Mouse (Mus musculus) CH12.LX (cell line): ENCODE measurements around the gene Mthfs. TPM values are rescaled to one million over a fixed set of nuclear protein-coding genes. Genes with fewer than 3 reads are reported as not detected.
"Not testable (repeated sequence)": the region's sequence is repeated elsewhere in the genome, so short reads cannot be mapped to it uniquely, and the experiment has no call there.

Experiments
- DNase-seq: peaks from one replicate; pipeline ENCODE4 v3.0.0-alpha.2; 2013; ENCODE audit errors: extremely low read depth
- H3K27ac ChIP-seq: 2 replicates; pipeline ENCODE4 v1.5.1; 2012; ENCODE audit warnings: low read depth, mild to moderate bottlenecking, control low read depth, moderate library complexity; ENCODE audit not compliant: insufficient read depth
- H3K27me3 ChIP-seq: replicated peaks from 2 replicates; pipeline ENCODE3; 2012; ENCODE audit warnings: inconsistent platforms
- H3K36me3 ChIP-seq, 2 experiments: replicated peaks in 1 of 2; 2 replicates each; pipeline versions ENCODE3 to v1.6.1; 2012; ENCODE audit warnings: inconsistent platforms in 1 of 2, low read length in 1 of 2, mild to moderate bottlenecking in 1 of 2, mixed read lengths in 1 of 2, moderate library complexity in 1 of 2; ENCODE audit not compliant: control insufficient read depth in 1 of 2, insufficient read depth in 1 of 2
- H3K4me1 ChIP-seq, 2 experiments: 2 replicates each; pipeline ENCODE4 v1.6.1; 2012; ENCODE audit warnings: inconsistent platforms in 1 of 2, moderate library complexity in 1 of 2; ENCODE audit not compliant: insufficient read depth in 2 of 2, control insufficient read depth in 1 of 2
- H3K4me2 ChIP-seq: 2 replicates; pipeline ENCODE4 v1.6.1; 2012; ENCODE audit warnings: low read depth, mild to moderate bottlenecking, control low read depth; ENCODE audit not compliant: poor library complexity, insufficient read depth, severe bottlenecking
- H3K4me3 ChIP-seq, 3 experiments: fragments of 150-350 bp in 1 of 3; sonication (generic) in 1 of 3; replicated peaks in 1 of 3; 2 replicates each; pipeline versions ENCODE3 to v1.5.1; 2011 to 2012; ENCODE audit warnings: low read depth in 2 of 3, low read length in 2 of 3, mild to moderate bottlenecking in 2 of 3, moderate library complexity in 2 of 3, control low read depth in 1 of 3, improper control_type of control experiment in 1 of 3, inconsistent platforms in 1 of 3, mixed read lengths in 1 of 3; ENCODE audit not compliant: poor library complexity in 1 of 3
- H3K79me2 ChIP-seq: replicated peaks from 2 replicates; pipeline ENCODE4 v1.6.1; 2012; ENCODE audit warnings: mild to moderate bottlenecking, moderate library complexity; ENCODE audit not compliant: control insufficient read depth, poor library complexity, insufficient read depth, severe bottlenecking; ENCODE audit errors: extremely low read depth
- H3K9ac ChIP-seq: 2 replicates; pipeline ENCODE4 v1.6.1; 2012; ENCODE audit warnings: low read depth, mild to moderate bottlenecking, control low read depth, moderate library complexity; ENCODE audit not compliant: insufficient read depth
- H3K9me3 ChIP-seq: replicated peaks from 2 replicates; pipeline ENCODE3; 2012; ENCODE audit warnings: low read length, inconsistent platforms, mixed read lengths
- CHD1 ChIP-seq: IDR thresholded peaks from 2 replicates; pipeline ENCODE4 v1.6.1; 2012; ENCODE audit warnings: low read depth, low read length, improper control_type of control experiment, inconsistent platforms
- CTCF ChIP-seq, 2 experiments: IDR thresholded peaks in 1 of 2; conservative IDR thresholded peaks in 1 of 2; 2 replicates each; pipeline ENCODE4 v1.5.1; 2011 to 2012; ENCODE audit warnings: low read depth in 2 of 2, low read length in 2 of 2, improper control_type of control experiment in 1 of 2, inconsistent platforms in 1 of 2, mild to moderate bottlenecking in 1 of 2, moderate library complexity in 1 of 2
- RAD21 ChIP-seq: IDR thresholded peaks from 2 replicates; pipeline ENCODE4 v1.6.1; 2011; ENCODE audit warnings: low read depth, mild to moderate bottlenecking, low read length, improper control_type of control experiment, moderate library complexity
- SMC3 ChIP-seq: IDR thresholded peaks from 2 replicates; pipeline ENCODE4 v1.6.1; 2011; ENCODE audit warnings: low read depth, low read length, improper control_type of control experiment
- dilution Hi-C: fragments of 300-500 bp; cut with MboI; formaldehyde crosslinking; loops from 2 replicates; pipeline ENCODE4 v1.14.3; 2020; ENCODE audit warnings: low sequenced_read_pairs; ENCODE audit not compliant: extremely low pct_unique_long_range_greater_than_20kb, extremely low pct_ligation_motif_present
- in situ Hi-C: fragments of 300-500 bp; cut with MboI; formaldehyde crosslinking; loops from 3 replicates; pipeline ENCODE4 v1.14.3; 2019; ENCODE audit warnings: low sequenced_read_pairs, low pct_ligation_motif_present, low pct_unique_long_range_greater_than_20kb, mixed read lengths
- polyA plus RNA-seq: library from polyadenylated mRNA; unstranded; fragments of >175 nt; gene quantifications from 2 replicates; pipeline ENCODE4 v1.2.1, GENCODE M21; 2012; ENCODE audit warnings: low read depth; ENCODE audit not compliant: insufficient read length
- total RNA-seq, 2 experiments: library from RNA; depleted of rRNA; stranded (reverse); fragments of 300-350 nt in 1 of 2; fragments of >200 nt in 1 of 2; gene quantifications; 2 replicates each; pipeline ENCODE4 v1.2.3; 2012 to 2014

Mthfs gene
- total RNA-seq (2012; rRNA removed) (25.5 and 29.9 TPM in 2 replicates), total RNA-seq (2014; rRNA removed) (30.5 and 30.9 TPM in 2 replicates), polyA plus RNA-seq (48.9 and 52.0 TPM in 2 replicates)

GRCm38 (mm10) chr9:89210353-89211064, at the start of gene Mthfs:
Gene Mthfs (plus strand): TSS chr9:89210676.
- in situ Hi-C loops, dilution Hi-C loops, H3K9me3 ChIP-seq, DNase-seq, H3K27me3 ChIP-seq, H3K4me1 ChIP-seq: not testable (repeated sequence)
- H3K4me3 ChIP-seq, result peak within 1 kb of the TSS; percentile 40 to 62 (median 53)
- H3K27ac ChIP-seq, result peak within 1 kb of the TSS; percentile 94
- peak within 1 kb of the TSS; percentile 97 for H3K4me2 ChIP-seq
- peaks cover 18% of the 10 kb centered on the region for H3K79me2 ChIP-seq
- peak within 1 kb of the TSS; percentile 87 for H3K9ac ChIP-seq
- peaks cover 0 to 10% of the 10 kb centered on the region in 2 experiments for H3K36me3 ChIP-seq

- dilution Hi-C loops, DNase-seq, in situ Hi-C loops: not testable (repeated sequence)
Measured at GRCm38 (mm10) chr9:89172539-89172938, 37.9 kb upstream of the Mthfs start.

GRCm38 (mm10) chr9:89178833-89179232, 31.6 kb upstream of the Mthfs start:
- H3K27ac ChIP-seq, H3K9ac ChIP-seq, H3K27me3 ChIP-seq, H3K4me1 ChIP-seq, dilution Hi-C loops, in situ Hi-C loops, H3K36me3 ChIP-seq, H3K4me3 ChIP-seq, H3K4me2 ChIP-seq, H3K9me3 ChIP-seq, H3K79me2 ChIP-seq: not testable (repeated sequence)
- TF ChIP-seq CTCF (conservative IDR thresholded peaks at IDR 0.05 in 1 of 2, IDR thresholded peaks at IDR 0.05 in 1 of 2; ENCODE audit: low read depth in 2 of 2, low read length in 2 of 2) (peak in 1 of 2 experiments; percentile 52; a peak in 3 of 4 replicates), SMC3 (peak; percentile 49), RAD21 (peak; percentile 37)
- peak; percentile 55 for DNase-seq

More at GRCm38 (mm10) chr9:89172539-89172938, 37.9 kb upstream of the Mthfs start:
- not testable (repeated sequence) for H3K4me2 ChIP-seq, H3K79me2 ChIP-seq, H3K9me3 ChIP-seq, H3K4me3 ChIP-seq, H3K27me3 ChIP-seq, H3K36me3 ChIP-seq, H3K9ac ChIP-seq, H3K4me1 ChIP-seq
- 0 out of 2 replicates have a peak overlapping the region, but pooled peaks have one; percentile 4 for H3K27ac ChIP-seq
- TF ChIP-seq CHD1, result peak; percentile 94

GRCm38 (mm10) chr9:89179469-89179868, 31.0 kb upstream of the Mthfs start:
- H3K36me3 ChIP-seq, H3K9ac ChIP-seq, H3K27ac ChIP-seq, H3K79me2 ChIP-seq, dilution Hi-C loops, H3K4me1 ChIP-seq, in situ Hi-C loops, H3K27me3 ChIP-seq, H3K4me3 ChIP-seq, H3K9me3 ChIP-seq, DNase-seq: not testable (repeated sequence)
- peak overlapping the region; percentile 61; the same call in 1 of the 2 replicates for H3K4me2 ChIP-seq

- H3K4me3 ChIP-seq, H3K36me3 ChIP-seq, H3K79me2 ChIP-seq, H3K4me1 ChIP-seq, H3K27me3 ChIP-seq, H3K27ac ChIP-seq, H3K9ac ChIP-seq, H3K4me2 ChIP-seq, dilution Hi-C loops, H3K9me3 ChIP-seq, DNase-seq, in situ Hi-C loops: not testable (repeated sequence)
Measured at GRCm38 (mm10) chr9:89187006-89187405, 23.5 kb upstream of the Mthfs start.

- in situ Hi-C loops, DNase-seq, H3K27ac ChIP-seq, H3K27me3 ChIP-seq, H3K9ac ChIP-seq, dilution Hi-C loops, H3K4me3 ChIP-seq, H3K36me3 ChIP-seq, H3K4me2 ChIP-seq, H3K4me1 ChIP-seq, H3K9me3 ChIP-seq, H3K79me2 ChIP-seq: not testable (repeated sequence)
Measured at GRCm38 (mm10) chr9:89195483-89195882, 15.0 kb upstream of the Mthfs start.
